Mouse (Mus musculus) layer of hippocampus, postnatal 25 days (tissue): ENCODE data around the gene Krtap29-1. TPM values are rescaled to one million over a fixed set of nuclear protein-coding genes. Genes with fewer than 3 reads are reported as not detected.

Experiments used
- DNase-seq, 2 experiments: peaks; one replicate each; pipeline ENCODE4 v3.0.0; 2022; ENCODE audit warnings: mixed read lengths in 2 of 2, low spot score in 1 of 2; ENCODE audit errors: extremely low spot score in 1 of 2
- total RNA-seq, 2 experiments: library from RNA; stranded (reverse); gene quantifications; 2 replicates each; pipeline ENCODE4 v1.2.3; 2021

The Krtap29-1 gene
- total RNA-seq, 2 experiments from 2014 or later, result not detected

DNA sequence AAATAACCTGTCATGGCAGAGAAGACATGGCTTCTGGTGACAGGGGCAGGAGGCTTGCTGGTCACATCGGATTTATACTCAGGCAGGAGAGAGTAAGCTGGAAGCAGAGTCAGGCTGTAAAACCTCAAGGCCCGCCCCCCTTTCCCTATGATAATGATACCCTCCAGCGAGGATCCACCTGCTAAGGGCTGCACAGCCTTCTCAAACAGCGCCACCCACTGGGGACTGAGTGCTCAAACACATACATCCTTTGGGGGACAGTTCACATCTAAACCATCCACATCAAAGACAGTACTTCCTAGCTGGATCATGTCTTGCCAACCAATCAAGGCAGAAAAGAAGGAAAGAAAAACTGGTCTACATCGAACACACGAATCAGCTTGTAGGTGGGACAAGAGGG lies 14.6 kb downstream of the Krtap29-1 start:
- no peak for DNase-seq

DNA sequence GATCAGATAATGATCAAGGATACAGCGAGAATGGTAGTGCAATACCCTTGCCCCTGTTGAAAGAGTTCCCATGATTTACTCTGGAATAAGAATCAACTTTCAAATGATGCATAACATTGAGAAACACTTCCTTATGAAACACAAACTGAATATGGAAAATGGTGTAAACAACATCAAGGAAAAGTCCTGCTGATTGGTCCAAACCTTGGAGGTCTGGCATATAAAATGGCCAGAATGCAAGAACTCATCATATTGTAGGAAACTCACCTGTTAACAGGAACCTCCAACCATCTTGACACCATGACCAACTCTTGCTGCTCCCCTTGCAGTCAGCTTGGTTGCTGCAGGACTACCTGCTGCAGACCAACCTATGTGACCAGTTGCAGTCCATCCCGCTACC lies 30.7 kb downstream of the Krtap29-1 start, which contains the start of gene Krtap9-5:
Gene Krtap9-5, plus strand, starts transcription at position 301 of the 400 bp plus-strand sequence.
- DNase-seq, result no peak

DNA sequence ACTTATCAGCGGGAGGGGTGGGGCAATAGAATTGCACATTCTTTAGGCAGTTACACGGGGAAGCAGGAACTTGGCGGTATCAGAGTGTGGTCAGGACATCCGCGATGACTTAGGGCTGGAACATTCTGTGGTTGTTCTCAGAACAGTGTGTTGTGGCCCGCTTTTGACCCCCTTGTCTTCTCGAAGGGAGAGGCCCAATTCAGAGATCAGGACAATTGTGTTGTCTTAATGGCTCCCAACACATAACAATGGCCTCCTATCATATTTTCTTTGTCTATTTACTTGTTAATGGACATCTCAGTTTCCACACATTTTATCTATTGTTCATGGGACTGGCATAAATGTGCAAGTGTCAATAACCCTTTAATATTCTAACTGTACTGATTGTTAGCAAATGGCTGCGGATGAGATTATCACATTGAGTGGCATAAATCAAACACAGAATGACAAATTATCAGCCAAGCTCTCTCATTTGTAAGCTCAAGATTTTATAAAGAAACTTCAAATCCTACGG lies 41.0 kb downstream of the Krtap29-1 start:
- no peak for DNase-seq

DNA sequence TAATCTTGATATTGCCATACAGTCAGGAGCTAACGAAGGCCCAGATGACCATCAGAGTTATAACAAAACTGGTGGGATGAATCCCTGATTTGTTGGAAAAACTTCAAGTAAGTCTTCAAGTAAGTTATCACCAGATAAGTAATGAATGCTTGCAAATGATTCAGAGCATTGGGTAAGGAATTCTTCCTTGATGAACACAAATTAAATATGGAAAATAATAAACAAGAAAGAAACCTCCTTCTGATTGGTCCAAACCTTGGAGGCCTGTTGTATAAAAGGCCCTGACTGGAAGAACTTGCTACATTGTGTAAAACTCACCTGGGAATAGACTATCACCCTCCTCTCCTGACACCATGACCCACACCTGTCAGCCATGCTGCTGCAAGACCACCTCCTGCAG lies 42.9 kb downstream of the Krtap29-1 start, which contains the start of gene Krtap31-2:
Gene Krtap31-2, plus strand, starts transcription at position 301 of the 400 bp plus-strand sequence.
- no peak for DNase-seq

Other genes with a start within 250 kb of the Krtap29-1 start
- not detected for gene Gm14180, start 244.8 kb downstream of the Krtap29-1 start, total RNA-seq
- not detected for gene Gm11595, start 206.1 kb downstream of the Krtap29-1 start, total RNA-seq
- gene Krtap4-8, start 198.3 kb downstream of the Krtap29-1 start, total RNA-seq, result not detected
- gene Krtap4-9, start 193.9 kb downstream of the Krtap29-1 start, total RNA-seq, result not detected
- not detected for gene Gm11596, start 185.6 kb downstream of the Krtap29-1 start, total RNA-seq
- gene Gm11569, start 180.1 kb downstream of the Krtap29-1 start, total RNA-seq, result not detected
- not detected for gene Gm11554, start 174.6 kb downstream of the Krtap29-1 start, total RNA-seq
- not detected for gene Krtap4-13, start 169.2 kb downstream of the Krtap29-1 start, total RNA-seq
- gene Gm11564, start 163.4 kb downstream of the Krtap29-1 start, total RNA-seq, result not detected
- not detected for gene 2300003K06Rik, start 141.0 kb downstream of the Krtap29-1 start, total RNA-seq
- gene Krtap4-16, start 127.4 kb downstream of the Krtap29-1 start, total RNA-seq, result not detected
- not detected for gene Gm11568, start 121.1 kb downstream of the Krtap29-1 start, total RNA-seq
- not detected for gene Gm11559, start 114.6 kb downstream of the Krtap29-1 start, total RNA-seq
- not detected for gene Krtap9-1, start 105.7 kb downstream of the Krtap29-1 start, total RNA-seq
- gene Gm11567, start 99.9 kb downstream of the Krtap29-1 start, total RNA-seq, result not detected
- gene Krtap31-1, start 71.1 kb downstream of the Krtap29-1 start, total RNA-seq, result not detected
- not detected for gene Gm11565, start 64.3 kb downstream of the Krtap29-1 start, total RNA-seq
- gene Krtap31-2, start 42.8 kb downstream of the Krtap29-1 start, total RNA-seq, result not detected
- gene Krtap9-5, start 30.6 kb downstream of the Krtap29-1 start, total RNA-seq, result not detected
- gene Krtap16-1, start 7.5 kb upstream of the Krtap29-1 start, total RNA-seq, result not detected
- not detected for gene Krtap17-1, start 14.9 kb upstream of the Krtap29-1 start, total RNA-seq
- gene Krt33a, start 37.2 kb upstream of the Krtap29-1 start, total RNA-seq, result not detected
- not detected for gene Krt33b, start 50.8 kb upstream of the Krtap29-1 start, total RNA-seq
- not detected for gene Krt34, start 62.5 kb upstream of the Krtap29-1 start, total RNA-seq
- not detected for gene Krt31, start 71.5 kb upstream of the Krtap29-1 start, total RNA-seq
- not detected for gene Krt32, start 109.2 kb upstream of the Krtap29-1 start, total RNA-seq
- gene Krt35, start 117.2 kb upstream of the Krtap29-1 start, total RNA-seq, result not detected
- not detected for gene Krt36, start 126.6 kb upstream of the Krtap29-1 start, total RNA-seq
- gene Krt13, start 142.5 kb upstream of the Krtap29-1 start, total RNA-seq, result not detected
- gene Krt15, start 156.9 kb upstream of the Krtap29-1 start, total RNA-seq, result under 1 TPM in 1 of 2 experiments, not detected in 1; 0.98 TPM
- gene Krt19, start 169.6 kb upstream of the Krtap29-1 start, total RNA-seq, result under 1 TPM in 1 of 2 experiments, not detected in 1; 0.34 TPM
- 1 to 10 TPM; 2.1 to 4.0 TPM for gene Krt9, start 214.2 kb upstream of the Krtap29-1 start, total RNA-seq
- gene Krt14, start 228.5 kb upstream of the Krtap29-1 start, total RNA-seq, result not detected